Mouse (Mus musculus) central nervous system, embryonic 14 days (tissue): ENCODE data around the gene Tmem98. TPM values are rescaled to one million over a fixed set of nuclear protein-coding genes. Genes with fewer than 3 reads are reported as not detected.

Experiments
- polyA plus RNA-seq: library from polyadenylated mRNA; depleted of rRNA; stranded (reverse); fragments of >200 nt; gene quantifications from 2 replicates; pipeline ENCODE4 v1.2.3, GENCODE M21; 2012; rRNA removed

Tmem98 gene
- polyA plus RNA-seq: 30.2 and 33.0 TPM in 2 replicates

GRCm38 (mm10) chr11:80809993-80810821, at the start of gene Tmem98:
Gene Tmem98 (plus strand): TSS chr11:80810175.

GRCm38 (mm10) chr11:80779527-80780344, 30.2 kb upstream of the Tmem98 start, which contains the start of gene Myo1d:
Gene Myo1d (minus strand): TSS chr11:80780025.

GRCm38 (mm10) chr11:80858065-80858464, 48.1 kb downstream of the Tmem98 start, which contains the start of gene Spaca3:
Gene Spaca3 (plus strand): TSS chr11:80858365.

Other genes with a start within 250 kb of the Tmem98 start
- gene Myo1d, start 30.1 kb upstream of the Tmem98 start, polyA plus RNA-seq: 1.7 and 3.1 TPM in 2 replicates
- gene Spaca3, start 48.2 kb downstream of the Tmem98 start, polyA plus RNA-seq: not detected in 2 replicates